In the genomic region with DNA sequence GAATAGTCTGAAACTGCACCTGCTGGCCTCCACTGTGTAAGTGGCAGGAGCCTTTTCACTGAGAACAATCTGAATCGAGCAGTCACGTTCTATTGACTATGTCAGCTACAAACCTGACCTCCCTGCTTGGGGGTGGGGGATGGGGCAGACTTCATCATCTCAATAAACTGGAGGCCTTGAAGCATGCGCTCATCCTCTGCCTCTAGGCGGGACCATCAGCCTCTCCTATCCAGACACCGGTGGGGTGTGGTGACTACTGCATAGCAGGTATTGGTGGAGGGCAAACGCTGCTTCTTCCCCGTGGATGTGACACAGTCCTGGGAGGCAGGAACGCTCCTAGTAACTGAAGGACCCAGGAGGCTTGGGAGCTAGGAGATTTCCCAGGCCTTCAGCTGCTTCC, we compare ENCODE assay signal across 18 mouse cellular contexts. TPM values are rescaled to one million over a fixed set of nuclear protein-coding genes. Genes with fewer than 3 reads are reported as not detected.
A peak's percentile ranks its signal among the peaks of the same experiment; 100 is the strongest.
DNase-seq lines count a peak whose midpoint lies in the region; ATAC-seq and TF ChIP-seq lines count a peak whose summit lies in the region.
"Had no signal": no experiment of that assay in that cellular context is flagged by ENCODE, and none has a peak within 500 bp of the region (broad histone marks: within the 10 kb centered on the region; RNA-seq: fewer than 3 reads in every experiment).

No protein-coding gene starts in this region.

- peaks cover 26% of the 10 kb centered on the region; the same call in 1 of the 2 replicates for H3K4me1 ChIP-seq in kidney, adult 2 months (ENCODE audit: control insufficient read depth, insufficient read depth, low read length)
- peaks cover 68% of the 10 kb centered on the region for H3K4me1 ChIP-seq in lung, embryonic 15.5 days
- H3K4me1 ChIP-seq in intestine, embryonic 16.5 days (ENCODE audit: control insufficient read depth, insufficient read depth, low read length), result peaks cover 69% of the 10 kb centered on the region

- TF ChIP-seq POLR2A in kidney, adult 2 months (IDR thresholded peaks at IDR 0.05; ENCODE audit: low read depth, low read length), result no peak

- 64% methylated on average over 8 of the region's 8 CpGs for WGBS in kidney, adult 2 months
- 61% methylated on average over 8 of the region's 8 CpGs for WGBS in lung, embryonic 15.5 days
- 49% methylated on average over 8 of the region's 8 CpGs for WGBS in intestine, embryonic 16.5 days

- no peaks in the 10 kb centered on the region for H3K9me3 ChIP-seq in lung, embryonic 15.5 days
- no peaks in the 10 kb centered on the region for H3K9me3 ChIP-seq in intestine, embryonic 16.5 days (ENCODE audit: control insufficient read depth, low read length)
- H3K9me3 ChIP-seq: forebrain, embryonic 15.5 days; heart, embryonic 15.5 days; hindbrain, embryonic 10.5 days had no signal

- H3K4me2 ChIP-seq in lung, embryonic 15.5 days, result no peak overlapping the region
- peak overlapping the region; percentile 42; the same call in 1 of the 2 replicates for H3K4me2 ChIP-seq in intestine, embryonic 16.5 days (ENCODE audit: low read depth, low read length)
- H3K4me2 ChIP-seq: forebrain, embryonic 15.5 days; heart, embryonic 15.5 days had no signal

- H3K9ac ChIP-seq in lung, embryonic 15.5 days, result no peak overlapping the region
- 0 out of 2 replicates have a peak overlapping the region, but pooled peaks have one; percentile 29 for H3K9ac ChIP-seq in intestine, embryonic 16.5 days (ENCODE audit: low read depth, low read length)
- H3K9ac ChIP-seq: forebrain, embryonic 15.5 days; heart, embryonic 15.5 days had no signal

- intact Hi-C loops in gastrocnemius, postnatal 36 days (cut with DNase I), result no loop called here
- intact Hi-C loops in gastrocnemius, adult 2 months (cut with DNase I), result no loop called here

- ATAC-seq in lung, embryonic 15.5 days (ENCODE audit: borderline replicate concordance, extremely low read depth, low FRiP score, low TSS enrichment), result no peak
- ATAC-seq in intestine, embryonic 16.5 days, result peak; percentile 39
- ATAC-seq: forebrain, embryonic 15.5 days; midbrain, embryonic 16.5 days had no signal

- DNase-seq in kidney, adult 2 months, result no peak
- DNase-seq in kidney, adult 9 months, result no peak
- DNase-seq in lung, postnatal 36 days, result no peak
- DNase-seq in gastrocnemius, postnatal 36 days, result no peak
- DNase-seq in gastrocnemius, adult 2 months, result no peak
- DNase-seq: adrenal gland, postnatal 10 days; cerebellum, postnatal 25 days; heart, adult 18-20 months; right cerebral cortex, adult 18-20 months; thymus, postnatal 25 days had no signal

- no peaks in the 10 kb centered on the region for H3K27me3 ChIP-seq in kidney, adult 2 months (replicated peaks; ENCODE audit: control insufficient read depth, insufficient read depth, low read length)
- peaks cover 9% of the 10 kb centered on the region; the same call in 1 of the 2 replicates for H3K27me3 ChIP-seq in lung, embryonic 15.5 days
- no peaks in the 10 kb centered on the region for H3K27me3 ChIP-seq in intestine, embryonic 16.5 days (replicated peaks; ENCODE audit: control insufficient read depth, insufficient read depth, low read length)
- H3K27me3 ChIP-seq: forebrain, embryonic 15.5 days had no signal

- peak overlapping the region; percentile 95; the same call in 1 of the 2 replicates for H3K27ac ChIP-seq in kidney, adult 2 months (ENCODE audit: insufficient read depth, low read depth, low read length)
- 0 out of 2 replicates have a peak overlapping the region, but pooled peaks have one; percentile 69 for H3K27ac ChIP-seq in lung, embryonic 15.5 days
- peak overlapping the region; percentile 93 for H3K27ac ChIP-seq in intestine, embryonic 16.5 days (ENCODE audit: low read length)
- H3K27ac ChIP-seq in gastrocnemius, adult 2 months, result no peak overlapping the region
- H3K27ac ChIP-seq: forebrain, embryonic 15.5 days; heart, embryonic 15.5 days had no signal

- H3K36me3 ChIP-seq in kidney, adult 2 months (ENCODE audit: control insufficient read depth, insufficient read depth, low read length), result no peaks in the 10 kb centered on the region
- H3K36me3 ChIP-seq in lung, embryonic 15.5 days, result no peaks in the 10 kb centered on the region
- no peaks in the 10 kb centered on the region for H3K36me3 ChIP-seq in intestine, embryonic 16.5 days (ENCODE audit: control insufficient read depth, insufficient read depth, low read length)
- H3K36me3 ChIP-seq: forebrain, embryonic 15.5 days; heart, embryonic 15.5 days had no signal

- H3K4me3 ChIP-seq in kidney, adult 2 months (ENCODE audit: insufficient read depth, low read depth, low read length), result no peak overlapping the region
- no peak overlapping the region for H3K4me3 ChIP-seq in lung, embryonic 15.5 days
- H3K4me3 ChIP-seq in intestine, embryonic 16.5 days (ENCODE audit: low read length), result no peak overlapping the region
- H3K4me3 ChIP-seq in gastrocnemius, adult 2 months, result no peak overlapping the region
- H3K4me3 ChIP-seq: forebrain, embryonic 15.5 days; heart, embryonic 15.5 days; hindbrain, embryonic 10.5 days had no signal

- TF ChIP-seq CTCF in kidney, adult 2 months (conservative IDR thresholded peaks at IDR 0.05; ENCODE audit: insufficient read depth, insufficient read length, low read depth, low read length), result no peak
- TF ChIP-seq CTCF in gastrocnemius, adult 2 months (IDR thresholded peaks at IDR 0.05), result no peak

RNA-seq across cellular contexts. Expression of gene C77080, which starts 30.3 kb away (rescaled TPM):
- polyA plus RNA-seq in kidney, adult 2 months (2012; rRNA removed), result 39.3 and 45.5 TPM in 2 replicates
- polyA plus RNA-seq in lung, embryonic 15.5 days (2015; fragmentation: Nextera tagmentation; extraction: Ambion mirVana), result 5.2 and 6.8 TPM in 2 replicates
- 6.5 and 7.5 TPM in 2 replicates for polyA plus RNA-seq in intestine, embryonic 16.5 days (2015; fragmentation: Nextera tagmentation; extraction: Ambion mirVana)
- total RNA-seq in gastrocnemius, postnatal 36 days (2021), result 1 to 10 TPM; 1.7 to 1.9 TPM
- total RNA-seq in gastrocnemius, adult 2 months (2021), result 1 to 10 TPM; 2.0 to 2.1 TPM
- total RNA-seq: megakaryocyte, adult 5-6 weeks had no signal

RNA-seq across cellular contexts. Expression of gene Yars, which starts 41.4 kb away (rescaled TPM):
- polyA plus RNA-seq in kidney, adult 2 months (2012; rRNA removed), result 16.3 and 17.4 TPM in 2 replicates
- 66.4 and 69.8 TPM in 2 replicates for polyA plus RNA-seq in lung, embryonic 15.5 days (2015; fragmentation: Nextera tagmentation; extraction: Ambion mirVana)
- polyA plus RNA-seq in intestine, embryonic 16.5 days (2015; fragmentation: Nextera tagmentation; extraction: Ambion mirVana), result 104 and 107 TPM in 2 replicates
- total RNA-seq in gastrocnemius, postnatal 36 days (2021), result 10 to 100 TPM; 38.0 to 39.8 TPM
- total RNA-seq in gastrocnemius, adult 2 months (2021), result 10 to 100 TPM; 39.8 to 43.0 TPM

RNA-seq across cellular contexts. Expression of gene S100pbp, which starts 41.4 kb away (rescaled TPM):
- 12.6 and 13.6 TPM in 2 replicates for polyA plus RNA-seq in kidney, adult 2 months (2012; rRNA removed)
- 13.5 and 14.4 TPM in 2 replicates for polyA plus RNA-seq in lung, embryonic 15.5 days (2015; fragmentation: Nextera tagmentation; extraction: Ambion mirVana)
- 10.3 and 10.9 TPM in 2 replicates for polyA plus RNA-seq in intestine, embryonic 16.5 days (2015; fragmentation: Nextera tagmentation; extraction: Ambion mirVana)
- total RNA-seq in gastrocnemius, postnatal 36 days (2021), result 1 to 10 TPM; 3.3 to 5.1 TPM
- 1 to 10 TPM; 4.7 to 4.9 TPM for total RNA-seq in gastrocnemius, adult 2 months (2021)

RNA-seq across cellular contexts. Expression of gene Sync, which starts 56.5 kb away (rescaled TPM):
- polyA plus RNA-seq in kidney, adult 2 months (2012; rRNA removed), result 0.46 and 0.69 TPM in 2 replicates
- polyA plus RNA-seq in lung, embryonic 15.5 days (2015; fragmentation: Nextera tagmentation; extraction: Ambion mirVana), result 0.54 and 0.71 TPM in 2 replicates
- polyA plus RNA-seq in intestine, embryonic 16.5 days (2015; fragmentation: Nextera tagmentation; extraction: Ambion mirVana), result 1.1 and 1.3 TPM in 2 replicates
- 10 to 100 TPM; 38.3 to 44.9 TPM for total RNA-seq in gastrocnemius, postnatal 36 days (2021)
- total RNA-seq in gastrocnemius, adult 2 months (2021), result 10 to 100 TPM; 39.9 to 46.5 TPM
- total RNA-seq: CH12.LX; megakaryocyte, adult 5-6 weeks had no signal
